Mouse (Mus musculus): ENCODE data around the gene Rftn1.

GRCm38 (mm10) chr17:50188662-50189345, 1.7 kb downstream of the Rftn1 start:
- TF ChIP-seq CTCF (IDR thresholded peaks at IDR 0.05; ENCODE audit: extremely low read depth, insufficient read depth, low read length) (no peak), POLR2A (IDR thresholded peaks at IDR 0.05; ENCODE audit: extremely low read depth, insufficient read depth, low read length) (no peak)
